Mouse (Mus musculus): ENCODE measurements at regions not wholly inside any gene's neighbourhood (a gene's known extent, or its start where the extent isn't known, plus 50 kb on each side); places are given as distances from the start of the nearest gene placed in this dataset.

- DNase-seq (ENCODE audit: low read depth, low spot score), result no peak
Measured at GRCm38 (mm10) chr15:96828681-96829080, 129.2 kb upstream of the Slc38a2 start.

DNA sequence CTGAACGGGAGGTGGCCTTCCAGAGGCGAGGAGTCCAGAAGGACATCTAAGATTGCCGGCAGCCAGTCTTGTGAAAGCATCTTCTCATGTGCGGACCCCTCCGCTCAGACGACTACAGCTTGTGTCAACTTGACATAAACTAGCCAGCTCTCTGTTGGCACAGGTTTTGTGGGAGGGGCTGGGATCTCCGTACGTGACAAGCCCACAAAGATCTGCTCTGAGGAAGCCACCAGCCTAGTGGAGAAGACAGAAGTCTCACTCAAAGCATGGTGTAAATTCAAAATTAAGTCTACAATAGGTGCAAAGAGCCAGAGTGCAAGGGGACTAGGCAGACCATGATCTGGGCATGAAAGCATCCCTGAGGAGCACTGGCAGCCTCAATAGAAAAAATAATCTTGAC lies 128.4 kb upstream of the Slc38a2 start:
- DNase-seq (ENCODE audit: low read depth, low spot score), result no peak

GRCm38 (mm10) chr15:96818435-96818834 lies 118.9 kb upstream of the Slc38a2 start:
- no peak for DNase-seq (ENCODE audit: low read depth, low spot score)

GRCm38 (mm10) chr15:96817626-96818025 lies 118.1 kb upstream of the Slc38a2 start:
- no peak for DNase-seq (ENCODE audit: low read depth, low spot score)

GRCm38 (mm10) chr15:96816997-96817570 lies 117.6 kb upstream of the Slc38a2 start:
- DNase-seq (ENCODE audit: low read depth, low spot score), result no peak

DNA sequence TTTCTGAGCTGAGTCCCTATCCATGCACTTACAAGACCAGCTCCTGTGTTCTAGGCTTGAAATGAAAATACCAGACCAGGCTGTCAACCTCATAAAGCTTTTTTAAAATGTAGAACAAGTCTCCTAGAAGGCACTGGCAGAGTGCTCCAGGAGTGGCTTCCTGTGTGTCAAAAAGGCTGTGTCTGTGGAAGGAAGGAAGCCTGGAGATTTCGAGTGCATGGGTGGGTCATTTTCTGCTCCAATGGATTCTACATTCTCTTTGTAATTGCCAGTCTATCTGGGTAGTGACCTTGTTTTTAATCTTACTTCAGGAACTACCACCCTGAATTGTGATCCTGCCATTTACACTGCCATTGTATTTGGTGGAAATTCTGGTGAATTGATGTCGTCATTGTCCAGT lies 113.9 kb upstream of the Slc38a2 start:
- DNase-seq (ENCODE audit: low read depth, low spot score), result no peak

- DNase-seq (ENCODE audit: low read depth, low spot score), result no peak
Measured at GRCm38 (mm10) chr15:96802729-96803053, 103.2 kb upstream of the Slc38a2 start.

- no peak for DNase-seq (ENCODE audit: low read depth, low spot score)
Measured at GRCm38 (mm10) chr15:96802034-96802728, 102.7 kb upstream of the Slc38a2 start.

DNA sequence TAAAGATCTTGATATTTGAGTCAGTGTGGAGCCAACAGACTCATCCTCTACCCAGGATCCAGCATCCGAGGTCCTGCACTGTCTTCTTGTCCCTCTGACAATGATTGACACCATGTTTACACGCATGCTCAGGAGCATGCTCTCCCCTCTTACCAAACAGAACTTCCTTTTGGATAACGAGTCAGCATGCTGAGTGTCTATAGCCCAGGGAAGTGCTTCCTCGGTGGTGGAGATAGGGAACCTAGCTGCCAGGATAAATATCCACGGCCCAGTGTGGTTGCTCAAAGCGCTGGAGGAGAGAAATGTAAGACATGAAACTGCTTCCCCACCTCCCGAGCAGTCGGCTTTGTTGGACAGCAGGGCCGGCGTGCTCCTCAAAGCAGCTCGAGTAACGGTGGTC lies 99.7 kb upstream of the Slc38a2 start:
- DNase-seq (ENCODE audit: low read depth, low spot score), result no peak

- no peak for DNase-seq (ENCODE audit: low read depth, low spot score)
Measured at GRCm38 (mm10) chr15:96797615-96798270, 98.2 kb upstream of the Slc38a2 start.

GRCm38 (mm10) chr15:96794177-96794719 lies 94.7 kb upstream of the Slc38a2 start:
- DNase-seq (ENCODE audit: low read depth, low spot score), result no peak

GRCm38 (mm10) chr15:96793251-96793650 lies 93.7 kb upstream of the Slc38a2 start:
- DNase-seq (ENCODE audit: low read depth, low spot score), result peak; percentile 70

DNA sequence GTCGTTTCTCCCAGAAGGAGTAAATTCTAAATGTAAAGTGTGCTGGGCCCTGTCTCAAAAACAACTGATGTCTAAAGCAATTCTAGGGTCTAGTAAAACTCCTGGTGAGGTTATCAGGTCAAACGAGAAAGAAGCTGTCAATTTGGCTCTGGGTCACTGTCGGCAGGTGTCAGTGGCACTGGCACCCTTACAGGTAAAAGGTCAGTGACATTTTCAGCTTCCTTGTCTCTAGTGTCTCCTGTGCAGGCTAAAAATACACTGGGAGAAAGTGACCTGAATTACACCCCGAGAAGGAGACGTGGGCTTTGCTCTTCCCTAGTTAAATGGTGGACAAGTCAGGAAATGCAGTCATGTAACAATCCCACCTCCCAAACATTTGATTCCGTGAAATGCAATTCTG lies 91.8 kb upstream of the Slc38a2 start:
- no peak for DNase-seq (ENCODE audit: low read depth, low spot score)

- peak; percentile 74 for DNase-seq (ENCODE audit: low read depth, low spot score)
Measured at GRCm38 (mm10) chr15:96787921-96788320, 88.4 kb upstream of the Slc38a2 start.

DNA sequence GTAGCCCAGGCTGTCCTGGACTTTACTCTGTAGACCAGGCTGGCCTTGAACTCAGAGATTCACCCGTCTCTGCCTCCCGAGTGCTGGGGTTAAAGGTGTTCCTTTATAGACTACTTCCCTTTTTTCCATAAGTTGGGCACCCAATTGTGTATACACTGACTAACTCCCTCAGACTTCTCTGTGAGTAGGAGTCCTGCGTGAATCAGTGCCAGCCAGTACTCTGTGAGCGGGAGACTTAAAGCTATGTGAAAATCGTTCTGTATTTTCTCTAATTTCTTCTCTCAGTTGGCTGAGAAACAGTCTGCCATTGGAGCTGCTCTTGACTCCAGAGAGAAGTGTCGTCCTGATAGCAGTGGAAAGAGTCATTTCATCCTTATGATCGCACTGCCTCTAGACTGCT lies 85.0 kb upstream of the Slc38a2 start:
- DNase-seq (ENCODE audit: low read depth, low spot score), result no peak

DNA sequence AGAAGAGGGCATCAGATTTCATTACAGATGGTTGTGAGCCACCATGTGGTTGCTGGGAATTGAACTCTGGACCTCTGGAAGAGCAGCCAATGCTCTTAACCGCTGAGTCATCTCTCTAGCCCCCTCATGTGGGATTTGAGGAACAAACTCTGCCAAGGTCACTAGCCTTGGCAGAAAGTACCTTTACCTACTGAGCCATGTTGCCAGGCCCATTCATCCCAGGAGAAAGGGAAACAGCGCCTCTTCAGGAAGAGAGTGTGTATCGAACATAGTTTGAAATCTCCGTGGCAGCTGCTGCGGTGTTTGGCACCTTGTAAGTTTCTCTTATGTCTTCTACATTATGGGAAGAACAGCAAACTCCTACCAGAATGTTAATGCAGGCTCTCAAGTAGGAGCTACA lies 82.0 kb upstream of the Slc38a2 start:
- peak; percentile 80 for DNase-seq (ENCODE audit: low read depth, low spot score)

GRCm38 (mm10) chr15:96780606-96781005 lies 81.1 kb upstream of the Slc38a2 start:
- no peak for DNase-seq (ENCODE audit: low read depth, low spot score)

DNA sequence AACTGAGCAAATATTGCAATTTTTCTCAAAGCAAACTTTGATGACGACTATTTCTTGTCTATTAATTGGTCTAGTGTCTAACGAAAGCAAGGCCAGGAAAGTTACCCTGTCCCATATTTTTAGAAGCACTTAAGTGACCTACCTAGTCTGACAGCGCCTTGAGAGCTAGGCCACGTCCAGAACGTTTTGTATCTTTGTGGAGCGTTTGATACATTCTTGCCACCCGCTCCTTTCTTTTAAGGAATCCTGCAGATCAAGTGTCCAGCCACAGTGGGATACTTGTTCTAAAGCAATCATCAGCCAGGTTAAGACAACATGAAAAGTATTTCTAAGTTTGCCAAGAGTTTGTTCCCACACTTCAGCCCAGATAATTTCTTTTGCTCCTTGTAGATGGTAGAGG lies 79.8 kb upstream of the Slc38a2 start:
- no peak for DNase-seq (ENCODE audit: low read depth, low spot score)

GRCm38 (mm10) chr15:96778321-96778926 lies 78.9 kb upstream of the Slc38a2 start:
- peak; percentile 37 for DNase-seq (ENCODE audit: low read depth, low spot score)

GRCm38 (mm10) chr15:96776476-96777075 lies 77.0 kb upstream of the Slc38a2 start:
- DNase-seq (ENCODE audit: low read depth, low spot score), result no peak

GRCm38 (mm10) chr15:96775129-96775528 lies 75.6 kb upstream of the Slc38a2 start:
- DNase-seq (ENCODE audit: low read depth, low spot score), result no peak

DNA sequence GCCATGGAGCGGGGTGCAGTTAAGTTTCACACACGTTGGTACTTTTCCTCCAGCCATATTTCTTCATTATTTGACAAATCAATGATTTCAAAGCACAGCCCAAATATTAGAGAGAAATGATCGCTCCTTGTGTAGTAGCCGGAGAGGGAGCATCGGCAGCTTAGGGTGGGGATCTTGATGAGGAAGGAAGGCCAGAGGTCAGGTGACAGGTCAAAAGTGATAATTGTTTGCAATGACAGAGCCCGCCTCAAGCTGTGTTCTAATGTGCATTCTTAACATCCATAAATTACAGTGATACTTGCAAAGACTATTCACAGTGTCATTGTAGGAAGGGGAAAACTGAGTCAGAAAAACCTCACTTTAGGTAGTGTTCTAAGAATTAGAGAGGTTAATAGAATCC lies 75.1 kb upstream of the Slc38a2 start:
- DNase-seq (ENCODE audit: low read depth, low spot score), result no peak

Data from ES-CJ7 (cell line).